Mouse (Mus musculus): ENCODE data around the gene Tekt4.

The Tekt4 gene

DNA sequence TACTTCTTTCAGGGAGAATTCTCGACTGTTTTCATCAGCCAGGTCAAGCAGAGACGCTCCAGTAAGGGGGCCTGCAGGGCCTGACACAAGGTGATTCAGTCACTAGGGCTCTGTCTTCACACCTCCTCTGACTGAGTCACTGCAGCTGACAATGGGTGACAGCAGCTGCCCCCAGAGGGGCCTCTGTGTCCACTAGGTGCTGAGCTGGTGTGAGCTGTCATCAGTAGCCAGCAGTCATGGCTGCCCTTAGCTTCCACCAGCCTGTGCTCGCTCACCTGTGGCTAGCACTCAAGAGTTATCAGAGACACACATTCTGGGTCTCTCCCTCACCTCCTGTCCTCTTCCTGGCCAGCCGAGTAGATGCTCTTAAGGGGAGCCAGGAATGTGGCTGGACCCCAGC is 26.4 kb downstream of the Tekt4 start:
- no peak for DNase-seq

DNA sequence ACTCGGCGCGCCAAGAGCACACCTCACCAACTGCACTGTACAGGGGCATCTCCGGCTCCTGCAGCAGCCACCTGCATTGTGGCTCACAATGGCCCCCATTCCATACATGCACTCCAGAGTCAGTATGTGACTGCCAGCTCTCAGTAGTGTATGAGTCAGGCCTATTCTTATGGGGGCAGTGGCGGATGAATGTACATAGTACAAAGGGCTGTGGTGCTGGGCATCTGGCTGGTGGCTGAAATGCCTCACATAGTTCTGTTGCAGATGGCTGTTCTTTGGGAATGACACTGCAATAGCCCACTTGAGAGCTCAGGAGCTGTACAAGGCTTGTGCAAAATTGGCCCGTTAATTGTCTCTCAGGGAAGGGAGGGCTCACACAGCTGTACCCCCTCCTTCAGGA is 27.7 kb downstream of the Tekt4 start:
- DNase-seq: no peak

GRCm38 (mm10) chr17:25497013-25497412 is 42.6 kb downstream of the Tekt4 start, which contains the start of gene Sstr5:
Gene Sstr5, minus strand, starts transcription at chr17:25497288.
- DNase-seq: no peak

GRCm38 (mm10) chr17:25502599-25502998 is 48.2 kb downstream of the Tekt4 start:
- DNase-seq: no peak

DNA sequence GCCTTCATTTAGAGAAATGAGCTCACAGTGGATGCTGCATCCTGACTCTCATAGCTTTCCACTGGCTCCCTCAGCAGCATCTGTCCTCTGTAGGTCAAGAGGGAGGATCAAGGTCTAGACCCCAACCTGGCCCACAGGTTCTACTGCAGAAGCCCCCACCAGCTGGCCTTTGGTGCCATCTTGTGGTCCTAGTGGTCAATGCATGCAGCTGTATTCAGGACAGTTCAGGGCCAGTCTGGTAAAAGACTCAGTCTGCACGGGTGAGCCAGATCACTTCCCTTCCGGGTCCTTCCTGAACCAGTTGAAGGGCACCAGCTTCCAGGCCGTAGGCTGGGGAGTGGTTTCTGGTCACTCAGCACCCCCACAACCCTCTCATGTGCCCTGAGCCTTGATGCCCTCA is 53.4 kb downstream of the Tekt4 start:
- DNase-seq: peak in 1 of 2 experiments; percentile 49

DNA sequence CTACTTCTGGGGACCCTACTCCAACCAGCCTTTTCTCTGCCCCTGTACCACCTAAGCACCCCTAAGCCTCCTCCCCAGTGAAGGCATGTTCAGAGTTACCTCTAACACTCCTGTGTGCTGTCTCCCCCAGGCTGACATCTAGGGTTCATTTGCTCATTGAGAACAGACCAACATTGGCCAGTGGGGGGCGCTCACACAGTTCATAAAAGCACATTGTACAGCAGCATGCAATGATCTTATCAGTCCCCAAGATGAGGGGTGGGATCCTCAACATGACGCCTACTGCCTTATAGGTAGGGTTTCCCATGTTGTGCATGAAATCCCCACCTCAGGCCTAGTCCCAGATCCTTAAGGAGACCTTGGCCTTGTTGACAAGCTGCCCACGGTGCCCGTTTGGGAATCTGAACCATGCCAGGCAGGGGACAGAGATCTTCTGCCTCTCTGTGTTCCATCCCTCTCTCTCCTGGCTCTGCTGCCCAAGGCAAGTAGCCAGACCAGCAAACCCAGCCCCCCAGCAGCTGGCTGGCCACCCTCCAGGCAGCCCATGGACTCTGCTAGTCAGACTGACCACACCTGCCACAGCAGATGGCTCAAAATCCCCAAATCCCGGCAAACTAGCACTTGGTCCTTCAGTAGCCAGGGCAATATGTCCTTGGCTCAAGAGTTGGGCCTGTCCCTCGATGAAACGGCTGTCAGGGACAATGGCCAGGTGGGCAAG is 54.6 kb downstream of the Tekt4 start:
- peak in 1 of 2 experiments; percentile 25 for DNase-seq

DNA sequence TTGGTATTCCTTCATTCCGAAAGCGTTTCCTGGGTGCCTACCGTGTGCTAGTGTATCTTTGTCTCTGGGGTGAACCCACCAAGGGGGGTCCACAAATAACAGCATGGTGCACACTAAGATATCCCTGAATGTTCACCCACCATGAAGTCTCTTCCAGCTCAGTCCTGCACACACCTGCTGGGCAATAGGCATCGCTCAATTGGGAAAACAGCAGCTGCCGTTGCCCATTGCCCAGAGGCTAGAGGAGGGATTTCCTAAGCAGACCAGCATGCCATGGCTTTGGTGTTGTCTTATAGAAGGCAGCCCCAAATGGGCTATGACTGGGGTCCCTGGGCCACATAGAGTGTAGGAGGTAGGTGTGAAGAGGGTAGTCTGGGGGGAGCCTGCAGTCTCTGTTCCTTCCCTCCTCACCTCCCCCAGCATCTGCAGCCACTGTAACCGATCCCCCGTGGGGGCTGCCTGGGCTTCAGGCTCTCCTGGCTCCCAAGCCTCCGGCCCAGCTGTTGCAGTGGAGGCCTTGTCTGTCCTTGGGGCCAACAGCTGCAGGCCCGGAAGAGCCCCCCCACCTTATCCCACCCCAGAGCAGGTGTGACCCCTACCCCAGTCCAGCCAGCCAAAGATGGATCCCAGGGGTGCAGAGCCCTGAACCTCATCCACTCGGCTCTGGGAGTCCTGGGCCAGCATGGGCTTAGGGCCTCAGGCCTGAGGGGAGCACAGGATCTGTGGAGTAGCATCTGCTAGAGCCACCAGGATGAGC is 55.8 kb downstream of the Tekt4 start:
- DNase-seq: no peak

DNA sequence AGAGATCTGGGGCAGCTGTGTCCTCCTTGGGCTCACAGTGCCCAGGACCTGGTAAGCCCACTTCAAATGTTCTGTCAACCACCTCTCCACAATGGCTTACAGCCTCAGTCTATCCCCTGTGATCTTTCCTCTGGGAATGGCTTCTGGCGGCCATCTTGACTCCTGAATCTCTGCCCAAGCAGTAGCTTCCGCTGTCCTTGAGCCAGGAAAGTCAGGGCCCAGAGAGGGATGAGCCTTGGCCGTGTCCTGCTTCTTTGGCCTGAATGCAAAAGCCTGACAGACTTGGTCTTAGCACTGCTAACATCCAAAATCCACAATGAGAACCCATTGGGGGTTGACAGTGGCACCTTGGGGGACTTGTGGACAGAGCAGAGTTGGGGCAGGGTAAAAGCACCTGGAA is 57.5 kb downstream of the Tekt4 start:
- DNase-seq: no peak

DNA sequence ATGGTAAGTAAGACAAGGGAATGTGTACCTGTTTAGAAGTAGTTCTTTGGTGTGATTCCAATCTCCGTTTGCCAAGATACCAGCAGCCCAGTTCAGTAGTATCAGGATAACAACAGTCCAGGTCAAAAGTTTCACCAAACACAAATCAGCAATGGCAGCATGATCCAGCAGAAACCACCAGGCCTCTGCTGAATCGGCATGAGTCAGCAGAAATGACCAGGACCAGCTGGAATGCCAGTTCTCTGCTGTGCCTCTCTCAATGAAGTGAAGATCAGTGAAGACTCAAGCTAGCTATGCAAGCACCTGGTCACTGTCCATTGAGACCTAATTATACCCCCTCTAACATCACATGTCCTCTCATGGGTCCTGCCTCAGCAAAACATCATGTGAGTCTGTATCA is 59.6 kb downstream of the Tekt4 start:
- DNase-seq: no peak

DNA sequence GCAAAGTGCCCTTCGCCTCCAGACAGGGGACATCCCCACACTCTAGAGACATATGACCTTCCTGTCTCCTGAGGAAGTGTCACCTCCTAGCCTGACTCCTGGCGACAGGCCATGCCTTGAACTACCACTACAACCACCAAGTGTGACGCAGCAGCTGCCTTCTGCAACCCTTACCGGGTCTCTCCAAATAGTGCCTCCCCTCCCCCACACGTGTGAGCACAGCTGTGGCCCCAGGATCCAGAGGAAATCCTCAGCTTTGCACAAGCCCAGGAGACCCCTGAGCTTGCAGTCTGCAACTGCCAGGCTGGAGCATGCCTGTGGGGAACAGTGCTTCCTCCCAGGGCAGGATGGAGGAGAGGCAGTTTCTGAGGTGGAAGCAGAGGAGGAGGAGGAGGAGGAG is 61.9 kb downstream of the Tekt4 start:
- no peak for DNase-seq

- no peak for DNase-seq
These were observed 63.7 kb downstream of the Tekt4 start for GRCm38 (mm10) chr17:25518144-25518543.

GRCm38 (mm10) chr17:25519511-25519910 is 65.1 kb downstream of the Tekt4 start:
- no peak for DNase-seq

DNA sequence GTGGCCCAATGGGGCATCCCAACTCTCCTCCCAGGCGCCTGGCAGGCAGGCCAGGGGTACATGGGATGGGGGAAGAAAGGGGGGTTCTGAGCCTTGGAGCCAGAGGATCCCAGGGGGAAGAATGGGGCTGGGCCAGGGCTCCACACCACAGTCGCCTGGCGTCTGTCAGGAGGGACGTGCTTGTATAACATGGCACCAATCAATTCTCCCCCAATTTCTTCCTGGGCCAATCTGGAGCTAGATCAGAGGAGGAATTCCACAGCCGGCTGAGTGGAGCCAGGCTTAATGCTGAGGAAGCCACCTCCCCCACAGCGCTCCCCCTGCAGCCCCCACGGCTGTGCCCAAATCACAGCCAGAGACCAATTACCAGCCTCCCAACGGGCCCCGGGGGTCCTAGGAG is 66.1 kb downstream of the Tekt4 start:
- no peak for DNase-seq

DNA sequence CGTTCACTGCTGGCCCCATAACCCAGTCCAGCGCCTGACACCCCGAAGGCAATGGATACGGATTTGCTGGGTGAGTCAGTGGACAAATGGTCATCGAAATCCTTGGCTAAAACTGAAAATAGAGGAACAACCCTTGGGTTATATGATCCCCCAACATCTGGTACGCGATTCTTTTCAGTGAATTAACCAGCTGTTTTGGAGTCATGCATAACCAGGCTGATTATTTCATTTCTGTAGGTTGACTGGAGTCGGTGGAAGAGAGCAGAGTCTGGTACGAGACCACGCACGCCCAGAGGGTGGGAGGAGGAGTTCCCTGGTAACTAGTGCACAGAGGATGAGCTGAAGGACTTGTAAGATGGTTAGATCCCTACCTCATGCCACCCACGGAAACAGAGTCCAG is 67.7 kb downstream of the Tekt4 start:
- no peak for DNase-seq
